Mouse (Mus musculus): ENCODE measurements around the gene Trim11.

GRCm38 (mm10) chr11:58968551-58968950, 9.3 kb upstream of the Trim11 start:
- TF ChIP-seq CTCF (IDR thresholded peaks at IDR 0.05; ENCODE audit: extremely low read depth, insufficient read depth, low read length) (no peak), POLR2A (IDR thresholded peaks at IDR 0.05; ENCODE audit: extremely low read depth, insufficient read depth, low read length) (no peak)

Measured in cortical plate, adult 2 months (tissue).